Mouse (Mus musculus) stomach, embryonic 15.5 days (tissue): ENCODE data around the gene Iffo1. TPM values are rescaled to one million over a fixed set of nuclear protein-coding genes. Genes with fewer than 3 reads are reported as not detected.

Experiments
- ATAC-seq: fragments of 200-750 bp; cut with Nextera tagmentation; 2 replicates; pipeline ENCODE4 v1.8.0; 2017; ENCODE audit warnings: low read depth, moderate number of reproducible peaks, moderate TSS enrichment; ENCODE audit not compliant: insufficient read depth, low FRiP score
- H3K27ac ChIP-seq: fragments of 300-500 bp; sonication (generic); 2 replicates; pipeline ENCODE4 v1.5.1; 2015; ENCODE audit warnings: mild to moderate bottlenecking, inconsistent platforms
- H3K27me3 ChIP-seq: fragments of 300-500 bp; sonication (generic); replicated peaks from 2 replicates; pipeline ENCODE4 v1.6.1; 2015; ENCODE audit warnings: inconsistent platforms
- H3K36me3 ChIP-seq: fragments of 300-500 bp; sonication (generic); 2 replicates; pipeline ENCODE4 v1.6.1; 2015; ENCODE audit warnings: inconsistent platforms
- H3K4me1 ChIP-seq: fragments of 300-500 bp; sonication (generic); 2 replicates; pipeline ENCODE4 v1.6.1; 2015; ENCODE audit warnings: inconsistent platforms
- H3K4me2 ChIP-seq: fragments of 300-500 bp; sonication (generic); 2 replicates; pipeline ENCODE4 v1.6.1; 2015; ENCODE audit warnings: mild to moderate bottlenecking, inconsistent platforms
- H3K4me3 ChIP-seq: fragments of 300-500 bp; sonication (generic); replicated peaks from 2 replicates; pipeline ENCODE4 v1.5.1; 2015; ENCODE audit warnings: inconsistent platforms
- H3K9ac ChIP-seq: fragments of 300-500 bp; sonication (generic); 2 replicates; pipeline ENCODE4 v1.6.1; 2015; ENCODE audit warnings: inconsistent platforms
- H3K9me3 ChIP-seq: fragments of 300-500 bp; sonication (generic); 2 replicates; pipeline ENCODE4 v1.6.1; 2016; ENCODE audit warnings: inconsistent platforms
- WGBS: fragments of 180-500 bp; shearing (Covaris S2); methylation state at CpG from one replicate; pipeline ENCODE4 v1.1.7; 2015; 5-methylcytosine and 5-hydroxymethylcytosine counted together
- polyA plus RNA-seq: library from polyadenylated mRNA; unstranded; fragments of >200 nt; fragmentation: Nextera tagmentation; extraction: Ambion mirVana; gene quantifications from 2 replicates; pipeline ENCODE4 v1.2.1, GENCODE M21; 2015

The Iffo1 gene
- polyA plus RNA-seq, 1 experiment from 2014 or later = 8.2 TPM

- H3K9ac ChIP-seq = no peak overlapping the region
- peaks cover 38% of the 10 kb centered on the region for H3K4me1 ChIP-seq
- no peak overlapping the region for H3K4me2 ChIP-seq
- H3K27me3 ChIP-seq = no peaks in the 10 kb centered on the region
- no peaks in the 10 kb centered on the region for H3K9me3 ChIP-seq
- 78% methylated on average over 9 of the region's 9 CpGs for WGBS
- no peak overlapping the region for H3K27ac ChIP-seq
- no peak overlapping the region for H3K4me3 ChIP-seq
- ATAC-seq = no peak
- H3K36me3 ChIP-seq = peaks cover 39% of the 10 kb centered on the region
These were observed 1.1 kb upstream of the Iffo1 start for GRCm38 (mm10) chr6:125143904-125144303.

GRCm38 (mm10) chr6:125145479-125145951 is 474 bp downstream of the Iffo1 start:
- Histone ChIP-seq H3K36me3 (peaks cover 24% of the 10 kb centered on the region), H3K27ac (peak overlapping the region; percentile 86), H3K4me3 (peak overlapping the region; percentile 63), H3K4me2 (peak overlapping the region; percentile 79), H3K9me3 (no peaks in the 10 kb centered on the region), H3K4me1 (peaks cover 44% of the 10 kb centered on the region), H3K9ac (peak overlapping the region; percentile 47), H3K27me3 (no peaks in the 10 kb centered on the region)
- WGBS = 6% methylated on average over 35 of the region's 35 CpGs
- ATAC-seq = peak; percentile 50; the same call in 1 of the 2 replicates

GRCm38 (mm10) chr6:125146148-125146547 is 1.1 kb downstream of the Iffo1 start:
- H3K36me3 ChIP-seq = peaks cover 20% of the 10 kb centered on the region
- peak overlapping the region; percentile 63 for H3K4me3 ChIP-seq
- WGBS = 54% methylated on average over 7 of the region's 7 CpGs
- no peak overlapping the region for H3K9ac ChIP-seq
- peaks cover 44% of the 10 kb centered on the region for H3K4me1 ChIP-seq
- H3K4me2 ChIP-seq = peak overlapping the region; percentile 79
- H3K9me3 ChIP-seq = no peaks in the 10 kb centered on the region
- H3K27me3 ChIP-seq = no peaks in the 10 kb centered on the region
- ATAC-seq = no peak
- H3K27ac ChIP-seq = 0 out of 2 replicates have a peak overlapping the region, but pooled peaks have one; percentile 7

- no peak overlapping the region for H3K27ac ChIP-seq
- no peak overlapping the region for H3K9ac ChIP-seq
These were observed 1.8 kb downstream of the Iffo1 start for GRCm38 (mm10) chr6:125146797-125147196.

GRCm38 (mm10) chr6:125147329-125147728 is 2.3 kb downstream of the Iffo1 start:
- Histone ChIP-seq H3K4me1 (peaks cover 44% of the 10 kb centered on the region), H3K27ac (no peak overlapping the region; the same call in 1 of the 2 replicates), H3K36me3 (peaks cover 14% of the 10 kb centered on the region), H3K9ac (no peak overlapping the region), H3K27me3 (no peaks in the 10 kb centered on the region), H3K9me3 (no peaks in the 10 kb centered on the region), H3K4me2 (peak overlapping the region; percentile 79), H3K4me3 (no peak overlapping the region)
- no peak for ATAC-seq
- 66% methylated on average over 9 of the region's 10 CpGs for WGBS

More at GRCm38 (mm10) chr6:125146797-125147196, 1.8 kb downstream of the Iffo1 start:
- ATAC-seq = no peak
- H3K36me3 ChIP-seq = peaks cover 17% of the 10 kb centered on the region
- 76% methylated on average over 4 of the region's 4 CpGs for WGBS
- H3K27me3 ChIP-seq = no peaks in the 10 kb centered on the region
- peak overlapping the region; percentile 5; the same call in 1 of the 2 replicates for H3K4me3 ChIP-seq
- no peaks in the 10 kb centered on the region for H3K9me3 ChIP-seq
- H3K4me2 ChIP-seq = peak overlapping the region; percentile 79
- peaks cover 44% of the 10 kb centered on the region for H3K4me1 ChIP-seq

GRCm38 (mm10) chr6:125148251-125148925 is 3.3 kb downstream of the Iffo1 start:
- 58% methylated on average over 18 of the region's 18 CpGs for WGBS
- Histone ChIP-seq H3K4me1 (peaks cover 49% of the 10 kb centered on the region), H3K9me3 (no peaks in the 10 kb centered on the region), H3K4me2 (peak overlapping the region; percentile 27; the same call in 1 of the 2 replicates), H3K4me3 (no peak overlapping the region), H3K36me3 (peaks cover 14% of the 10 kb centered on the region), H3K9ac (no peak overlapping the region), H3K27ac (peak overlapping the region; percentile 44), H3K27me3 (no peaks in the 10 kb centered on the region)
- no peak for ATAC-seq

GRCm38 (mm10) chr6:125148926-125149568 is 4.0 kb downstream of the Iffo1 start:
- H3K4me2 ChIP-seq = 0 out of 2 replicates have a peak overlapping the region, but pooled peaks have one; percentile 16

GRCm38 (mm10) chr6:125149569-125149950 is 4.5 kb downstream of the Iffo1 start:
- Histone ChIP-seq H3K36me3 (peaks cover 5% of the 10 kb centered on the region; the same call in 1 of the 2 replicates), H3K9ac (no peak overlapping the region), H3K9me3 (no peaks in the 10 kb centered on the region), H3K27me3 (no peaks in the 10 kb centered on the region), H3K4me3 (no peak overlapping the region), H3K27ac (no peak overlapping the region), H3K4me1 (peaks cover 47% of the 10 kb centered on the region), H3K4me2 (no peak overlapping the region)
- 73% methylated on average over 7 of the region's 7 CpGs for WGBS
- ATAC-seq = no peak

More at GRCm38 (mm10) chr6:125148926-125149568, 4.0 kb downstream of the Iffo1 start:
- peaks cover 8% of the 10 kb centered on the region for H3K36me3 ChIP-seq
- H3K9ac ChIP-seq = no peak overlapping the region
- no peak overlapping the region for H3K4me3 ChIP-seq
- no peaks in the 10 kb centered on the region for H3K9me3 ChIP-seq
- H3K27me3 ChIP-seq = no peaks in the 10 kb centered on the region
- ATAC-seq = no peak
- peaks cover 49% of the 10 kb centered on the region for H3K4me1 ChIP-seq
- peak overlapping the region; percentile 44 for H3K27ac ChIP-seq
- WGBS = 69% methylated on average over 16 of the region's 16 CpGs

GRCm38 (mm10) chr6:125152212-125153017 is 7.4 kb downstream of the Iffo1 start:
- no peaks in the 10 kb centered on the region for H3K27me3 ChIP-seq
- WGBS = 78% methylated on average over 22 of the region's 22 CpGs

GRCm38 (mm10) chr6:125153018-125153389 is 8.0 kb downstream of the Iffo1 start:
- Histone ChIP-seq H3K9me3 (no peaks in the 10 kb centered on the region), H3K4me2 (no peak overlapping the region), H3K27me3 (no peaks in the 10 kb centered on the region), H3K4me3 (no peak overlapping the region), H3K36me3 (peaks cover 7% of the 10 kb centered on the region), H3K27ac (no peak overlapping the region), H3K4me1 (peaks cover 20% of the 10 kb centered on the region), H3K9ac (no peak overlapping the region)
- ATAC-seq = no peak
- 70% methylated on average over 5 of the region's 5 CpGs for WGBS

More at GRCm38 (mm10) chr6:125152212-125153017, 7.4 kb downstream of the Iffo1 start:
- no peak overlapping the region for H3K4me2 ChIP-seq
- peaks cover 23% of the 10 kb centered on the region for H3K4me1 ChIP-seq
- H3K27ac ChIP-seq = no peak overlapping the region
- ATAC-seq = no peak
- H3K4me3 ChIP-seq = no peak overlapping the region
- H3K9ac ChIP-seq = no peak overlapping the region
- no peaks in the 10 kb centered on the region for H3K9me3 ChIP-seq
- H3K36me3 ChIP-seq = peaks cover 5% of the 10 kb centered on the region; the same call in 1 of the 2 replicates

GRCm38 (mm10) chr6:125153682-125154081 is 8.6 kb downstream of the Iffo1 start:
- Histone ChIP-seq H3K4me1 (peaks cover 14% of the 10 kb centered on the region), H3K27me3 (no peaks in the 10 kb centered on the region), H3K36me3 (peaks cover 10% of the 10 kb centered on the region), H3K4me3 (no peak overlapping the region), H3K9ac (no peak overlapping the region), H3K4me2 (no peak overlapping the region), H3K27ac (no peak overlapping the region), H3K9me3 (no peaks in the 10 kb centered on the region)
- no peak for ATAC-seq
- 81% methylated on average over 4 of the region's 4 CpGs for WGBS
